Mouse (Mus musculus): Measurements from ENCODE around the gene Ces2a. TPM values are rescaled to one million over a fixed set of nuclear protein-coding genes. Genes with fewer than 3 reads are reported as not detected.
A peak's percentile ranks its signal among the peaks of the same experiment; 100 is the strongest.

Gene Ces2a
- total and polyA plus RNA-seq, 2 experiments from 2014 or later: not detected

DNA sequence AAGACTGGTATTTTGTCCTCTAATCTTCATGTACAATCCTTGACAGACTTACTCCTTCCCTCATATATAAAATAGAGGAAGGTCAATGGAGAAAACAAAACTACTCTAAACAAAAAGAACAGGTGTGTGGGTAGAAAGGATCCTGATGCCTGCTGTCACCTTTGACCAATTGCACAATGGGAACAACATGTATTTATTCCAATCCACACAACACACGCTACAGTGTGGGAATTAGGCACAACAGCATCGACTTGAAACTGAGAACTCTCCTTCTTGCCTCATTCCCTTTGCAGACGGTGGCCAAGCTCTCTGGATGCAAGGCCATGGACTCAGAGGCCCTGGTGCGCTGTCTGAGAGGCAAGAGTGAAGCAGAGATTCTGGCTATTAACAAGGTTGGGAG, 27.3 kb downstream of the Ces2a start:
- H3K9me3 ChIP-seq (ENCODE audit: low read length): no peaks in the 10 kb centered on the region
- no peak for DNase-seq (ENCODE audit: low spot score)
- no peaks in the 10 kb centered on the region for H3K4me1 ChIP-seq (ENCODE audit: insufficient read depth, low read length)
- 80% methylated on average over 4 of the region's 4 CpGs for WGBS
- ATAC-seq (ENCODE audit: low FRiP score): no peak
- H3K27ac ChIP-seq (ENCODE audit: low read depth, low read length): no peak overlapping the region
- TF ChIP-seq CTCF (IDR thresholded peaks at IDR 0.05): no peak
- no peak overlapping the region for H3K9ac ChIP-seq (replicated peaks; ENCODE audit: low read length, poor library complexity, severe bottlenecking)
- no peak overlapping the region for H3K4me2 ChIP-seq (ENCODE audit: low read depth, low read length, poor library complexity, severe bottlenecking)
- H3K27me3 ChIP-seq (ENCODE audit: insufficient read depth, low read length): no peaks in the 10 kb centered on the region
- no peak overlapping the region for H3K4me3 ChIP-seq (ENCODE audit: low read depth, low read length)
- no peaks in the 10 kb centered on the region for H3K36me3 ChIP-seq (ENCODE audit: insufficient read depth, low read length)

DNA sequence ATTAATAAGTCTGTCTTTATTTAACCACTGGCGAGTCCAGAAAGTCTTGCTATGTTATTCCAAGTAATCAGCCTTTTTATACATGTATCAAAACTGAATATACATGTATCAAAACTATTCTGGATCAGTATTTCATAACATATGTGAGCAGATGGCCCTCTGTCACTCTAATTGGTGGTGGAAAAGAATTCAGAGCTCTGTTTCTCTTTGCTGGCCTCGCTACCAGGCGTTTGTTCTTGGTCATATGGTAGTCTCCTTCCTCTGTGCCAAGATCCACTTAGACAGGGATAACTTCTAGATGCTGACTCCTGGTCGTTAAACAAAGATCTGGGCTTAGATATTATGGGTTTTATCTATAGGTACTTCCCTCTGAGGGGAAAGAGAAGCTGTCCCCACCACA, 32.7 kb downstream of the Ces2a start:
- no peak for TF ChIP-seq CTCF (IDR thresholded peaks at IDR 0.05)
- no peaks in the 10 kb centered on the region for H3K9me3 ChIP-seq (ENCODE audit: low read length)
- no peak overlapping the region for H3K27ac ChIP-seq (ENCODE audit: low read depth, low read length)
- no peak overlapping the region for H3K4me2 ChIP-seq (ENCODE audit: low read depth, low read length, poor library complexity, severe bottlenecking)
- 73% methylated on average over 4 of the region's 4 CpGs for WGBS
- no peaks in the 10 kb centered on the region for H3K36me3 ChIP-seq (ENCODE audit: insufficient read depth, low read length)
- ATAC-seq (ENCODE audit: low FRiP score) (no peak), DNase-seq (ENCODE audit: low spot score) (no peak)
- H3K9ac ChIP-seq (replicated peaks; ENCODE audit: low read length, poor library complexity, severe bottlenecking): no peak overlapping the region
- H3K4me1 ChIP-seq (ENCODE audit: insufficient read depth, low read length): no peaks in the 10 kb centered on the region
- H3K27me3 ChIP-seq (ENCODE audit: insufficient read depth, low read length): no peaks in the 10 kb centered on the region
- no peak overlapping the region for H3K4me3 ChIP-seq (ENCODE audit: low read depth, low read length)

DNA sequence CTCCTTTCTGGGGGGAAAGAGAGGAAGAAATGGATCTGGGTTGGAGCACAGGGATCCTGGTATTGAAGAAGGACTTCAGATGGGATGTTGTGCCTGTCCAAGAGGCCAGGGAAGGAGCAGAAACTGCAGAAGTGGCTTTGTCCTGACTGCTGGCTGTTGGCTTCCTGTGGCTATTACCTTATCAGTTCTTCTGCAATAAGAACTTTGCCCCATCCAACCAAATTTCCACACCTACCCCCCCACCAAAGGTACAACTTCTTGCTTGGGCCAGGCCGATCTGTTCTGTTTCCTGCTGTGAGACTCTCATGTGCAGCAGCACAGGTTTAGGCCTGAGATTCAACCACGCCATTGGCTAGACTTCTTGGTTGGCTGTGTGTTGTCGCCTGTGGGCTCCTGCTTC, 36.6 kb downstream of the Ces2a start:
- TF ChIP-seq CTCF (IDR thresholded peaks at IDR 0.05): no peak
- Histone ChIP-seq H3K27ac (ENCODE audit: low read depth, low read length) (no peak overlapping the region), H3K4me2 (ENCODE audit: low read depth, low read length, poor library complexity, severe bottlenecking) (no peak overlapping the region), H3K4me3 (ENCODE audit: low read depth, low read length) (no peak overlapping the region), H3K4me1 (ENCODE audit: insufficient read depth, low read length) (no peaks in the 10 kb centered on the region), H3K36me3 (ENCODE audit: insufficient read depth, low read length) (no peaks in the 10 kb centered on the region), H3K9me3 (ENCODE audit: low read length) (no peaks in the 10 kb centered on the region), H3K27me3 (ENCODE audit: insufficient read depth, low read length) (no peaks in the 10 kb centered on the region), H3K9ac (replicated peaks; ENCODE audit: low read length, poor library complexity, severe bottlenecking) (no peak overlapping the region)
- whole genome bisulfite sequencing: 94% methylated on average over 3 of the region's 3 CpGs
- DNase-seq (ENCODE audit: low spot score): no peak
- ATAC-seq (ENCODE audit: low FRiP score): no peak

DNA sequence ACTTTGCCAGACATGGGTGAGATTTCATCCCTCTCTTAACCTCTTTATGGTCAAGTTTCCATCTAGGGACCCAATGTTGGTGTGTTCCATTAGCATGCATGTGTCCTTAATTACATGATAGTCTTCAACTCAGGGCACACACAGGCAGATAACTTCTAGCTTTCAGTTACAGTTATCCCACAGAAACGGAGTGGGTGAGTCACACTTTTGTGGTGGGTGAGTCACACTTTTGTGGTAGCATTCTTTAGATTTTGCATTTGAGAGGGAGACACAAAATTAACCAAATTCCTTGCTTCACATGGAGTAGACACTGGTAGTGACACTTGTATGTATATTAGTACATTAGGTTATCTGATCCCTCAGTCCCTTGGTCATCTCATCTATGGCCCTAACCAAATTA, 53.2 kb downstream of the Ces2a start:
- Histone ChIP-seq H3K4me2 (ENCODE audit: low read depth, low read length, poor library complexity, severe bottlenecking) (no peak overlapping the region), H3K4me3 (ENCODE audit: low read depth, low read length) (no peak overlapping the region), H3K27ac (ENCODE audit: low read depth, low read length) (no peak overlapping the region), H3K9ac (replicated peaks; ENCODE audit: low read length, poor library complexity, severe bottlenecking) (no peak overlapping the region), H3K27me3 (ENCODE audit: insufficient read depth, low read length) (no peaks in the 10 kb centered on the region), H3K9me3 (ENCODE audit: low read length) (no peaks in the 10 kb centered on the region), H3K4me1 (ENCODE audit: insufficient read depth, low read length) (no peaks in the 10 kb centered on the region), H3K36me3 (ENCODE audit: insufficient read depth, low read length) (no peaks in the 10 kb centered on the region)
- 65% methylated on average over 1 of the region's 1 CpGs for WGBS
- DNase-seq (ENCODE audit: low spot score): no peak
- no peak for TF ChIP-seq CTCF (IDR thresholded peaks at IDR 0.05)
- no peak for ATAC-seq (ENCODE audit: low FRiP score)

DNA sequence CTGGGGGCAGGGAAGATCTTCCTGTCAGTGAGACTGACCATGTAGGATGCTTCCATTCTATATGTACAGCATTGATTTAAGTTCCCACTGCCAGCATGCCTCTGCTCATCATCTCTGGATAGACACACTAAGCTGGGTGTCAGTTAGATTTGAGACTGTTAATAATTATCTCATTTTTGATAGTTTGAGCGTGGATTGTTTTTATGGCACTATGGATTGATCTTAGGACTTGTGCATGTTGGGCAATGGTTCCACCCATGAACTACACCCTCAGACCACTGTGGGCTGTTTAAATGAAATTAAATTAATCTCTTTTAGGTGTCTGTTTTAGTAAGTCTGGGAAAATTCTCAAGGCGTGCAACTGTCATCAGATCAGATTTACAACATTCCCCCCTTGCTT, 55.1 kb downstream of the Ces2a start:
- no peak overlapping the region for H3K9ac ChIP-seq (replicated peaks; ENCODE audit: low read length, poor library complexity, severe bottlenecking)
- H3K27me3 ChIP-seq (ENCODE audit: insufficient read depth, low read length): no peaks in the 10 kb centered on the region
- DNase-seq (ENCODE audit: low spot score) (no peak), ATAC-seq (ENCODE audit: low FRiP score) (no peak)
- H3K9me3 ChIP-seq (ENCODE audit: low read length): no peaks in the 10 kb centered on the region
- TF ChIP-seq CTCF (IDR thresholded peaks at IDR 0.05): no peak
- no peak overlapping the region for H3K4me2 ChIP-seq (ENCODE audit: low read depth, low read length, poor library complexity, severe bottlenecking)
- no peaks in the 10 kb centered on the region for H3K4me1 ChIP-seq (ENCODE audit: insufficient read depth, low read length)
- no peaks in the 10 kb centered on the region for H3K36me3 ChIP-seq (ENCODE audit: insufficient read depth, low read length)
- 79% methylated on average over 2 of the region's 2 CpGs for WGBS
- H3K27ac ChIP-seq (ENCODE audit: low read depth, low read length): no peak overlapping the region
- H3K4me3 ChIP-seq (ENCODE audit: low read depth, low read length): no peak overlapping the region

DNA sequence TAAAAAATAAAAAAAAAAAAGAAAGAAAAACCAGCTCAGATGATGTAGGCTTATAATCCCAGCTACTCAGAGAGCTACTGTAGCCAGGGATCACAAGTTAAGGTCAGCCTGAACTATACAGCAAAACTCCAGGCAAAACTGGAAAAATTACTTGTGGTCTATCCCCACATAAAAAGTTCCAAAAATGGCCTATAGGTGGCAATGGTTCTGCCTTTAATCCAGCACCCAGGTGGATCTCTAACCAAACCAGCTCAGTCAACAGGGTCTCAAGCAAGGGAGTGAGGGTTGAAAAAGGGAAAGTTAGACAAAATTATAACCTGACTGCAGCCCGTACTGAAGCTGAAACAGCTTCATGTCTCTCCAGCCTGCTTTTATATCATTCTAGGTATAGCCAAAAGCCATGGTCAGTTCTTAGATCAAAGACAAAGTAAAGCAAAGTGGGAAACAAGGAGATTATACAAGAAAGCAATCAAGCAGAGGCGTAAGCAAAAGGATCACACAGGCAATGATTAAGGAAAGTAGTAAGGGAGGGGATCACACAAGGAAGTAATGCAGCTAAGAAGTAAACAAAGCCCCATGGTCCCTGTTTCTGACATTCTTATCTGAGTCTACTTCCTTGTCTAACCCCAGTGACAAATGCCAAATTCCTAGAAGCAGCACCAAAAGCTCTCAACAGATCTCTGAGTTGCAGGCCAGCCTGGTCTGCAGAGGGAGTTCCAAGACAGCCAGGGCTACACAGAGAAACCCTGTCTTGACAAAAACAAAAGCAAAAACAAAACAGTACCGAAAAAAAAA, 56.3 kb downstream of the Ces2a start:
- 71% methylated on average over 3 of the region's 3 CpGs for WGBS
- Histone ChIP-seq H3K9ac (replicated peaks; ENCODE audit: low read length, poor library complexity, severe bottlenecking) (no peak overlapping the region), H3K4me3 (ENCODE audit: low read depth, low read length) (no peak overlapping the region), H3K27me3 (ENCODE audit: insufficient read depth, low read length) (no peaks in the 10 kb centered on the region), H3K4me2 (ENCODE audit: low read depth, low read length, poor library complexity, severe bottlenecking) (no peak overlapping the region), H3K36me3 (ENCODE audit: insufficient read depth, low read length) (no peaks in the 10 kb centered on the region), H3K4me1 (ENCODE audit: insufficient read depth, low read length) (no peaks in the 10 kb centered on the region), H3K9me3 (ENCODE audit: low read length) (no peaks in the 10 kb centered on the region), H3K27ac (ENCODE audit: low read depth, low read length) (no peak overlapping the region)
- TF ChIP-seq CTCF (IDR thresholded peaks at IDR 0.05): peak; percentile 55
- DNase-seq (ENCODE audit: low spot score) (peak; percentile 36), ATAC-seq (ENCODE audit: low FRiP score) (no peak)

Small RNA genes lying within 50 kb of the gene (microRNA-seq; reads per million reads assigned to microRNA genes)
- gene Gm44328 (ENCODE audit: borderline number of aligned reads): not detected

Other genes starting within 250 kb of the Ces2a start
- 0.71 and 0.85 TPM in 2 replicates for gene Terb1, start 224.1 kb upstream of the Ces2a start, total RNA-seq (2014; rRNA removed)
- 0.68 and 0.81 TPM in 2 replicates for gene Terb1, start 224.1 kb upstream of the Ces2a start, polyA plus RNA-seq (2015; fragmentation: Nextera tagmentation; extraction: Ambion mirVana)
- gene Nae1, start 199.4 kb upstream of the Ces2a start, total RNA-seq (2014; rRNA removed): 48.1 and 71.7 TPM in 2 replicates
- 107 and 108 TPM in 2 replicates for gene Nae1, start 199.4 kb upstream of the Ces2a start, polyA plus RNA-seq (2015; fragmentation: Nextera tagmentation; extraction: Ambion mirVana)
- 1.6 and 2.8 TPM in 2 replicates for gene Car7, start 199.3 kb upstream of the Ces2a start, total RNA-seq (2014; rRNA removed)
- gene Car7, start 199.3 kb upstream of the Ces2a start, polyA plus RNA-seq (2015; fragmentation: Nextera tagmentation; extraction: Ambion mirVana): 2.3 and 2.5 TPM in 2 replicates
- gene Pdp2, start 142.6 kb upstream of the Ces2a start, total RNA-seq (2014; rRNA removed): 12.1 and 16.0 TPM in 2 replicates
- 16.9 and 18.0 TPM in 2 replicates for gene Pdp2, start 142.6 kb upstream of the Ces2a start, polyA plus RNA-seq (2015; fragmentation: Nextera tagmentation; extraction: Ambion mirVana)
- not detected in 2 replicates for gene Cdh16, start 109.6 kb upstream of the Ces2a start, total RNA-seq (2014; rRNA removed)
- gene Cdh16, start 109.6 kb upstream of the Ces2a start, polyA plus RNA-seq (2015; fragmentation: Nextera tagmentation; extraction: Ambion mirVana): not detected in 2 replicates
- 3.0 and 3.5 TPM in 2 replicates for gene Rrad, start 102.7 kb upstream of the Ces2a start, total RNA-seq (2014; rRNA removed)
- gene Rrad, start 102.7 kb upstream of the Ces2a start, polyA plus RNA-seq (2015; fragmentation: Nextera tagmentation; extraction: Ambion mirVana): 3.3 and 3.4 TPM in 2 replicates
- gene Ciao2b, start 92.0 kb upstream of the Ces2a start, total RNA-seq (2014; rRNA removed): 60.6 and 84.0 TPM in 2 replicates
- gene Ciao2b, start 92.0 kb upstream of the Ces2a start, polyA plus RNA-seq (2015; fragmentation: Nextera tagmentation; extraction: Ambion mirVana): 108 and 113 TPM in 2 replicates
- 0.49 TPM in 1 of 2 replicates, not detected in the other for gene Ces2b, start 97.6 kb downstream of the Ces2a start, total RNA-seq (2014; rRNA removed)
- gene Ces2b, start 97.6 kb downstream of the Ces2a start, polyA plus RNA-seq (2015; fragmentation: Nextera tagmentation; extraction: Ambion mirVana): 0.11 and 0.17 TPM in 2 replicates
- not detected in 2 replicates for gene Ces2c, start 113.1 kb downstream of the Ces2a start, total RNA-seq (2014; rRNA removed)
- not detected in 2 replicates for gene Ces2c, start 113.1 kb downstream of the Ces2a start, polyA plus RNA-seq (2015; fragmentation: Nextera tagmentation; extraction: Ambion mirVana)
- gene Ces2e, start 192.3 kb downstream of the Ces2a start, total RNA-seq (2014; rRNA removed): not detected in 2 replicates
- not detected in 2 replicates for gene Ces2e, start 192.3 kb downstream of the Ces2a start, polyA plus RNA-seq (2015; fragmentation: Nextera tagmentation; extraction: Ambion mirVana)
- 0.93 TPM in 1 of 2 replicates, not detected in the other for gene Ces2f, start 213.4 kb downstream of the Ces2a start, total RNA-seq (2014; rRNA removed)
- not detected in 2 replicates for gene Ces2f, start 213.4 kb downstream of the Ces2a start, polyA plus RNA-seq (2015; fragmentation: Nextera tagmentation; extraction: Ambion mirVana)
- 0.14 and 0.49 TPM in 2 replicates for gene Ces2g, start 227.7 kb downstream of the Ces2a start, total RNA-seq (2014; rRNA removed)
- gene Ces2g, start 227.7 kb downstream of the Ces2a start, polyA plus RNA-seq (2015; fragmentation: Nextera tagmentation; extraction: Ambion mirVana): 0.15 and 0.28 TPM in 2 replicates

Data from midbrain, postnatal 0 days (tissue).